Mouse (Mus musculus): ENCODE measurements at regions not wholly inside any gene's neighbourhood (a gene's known extent, or its start where the extent isn't known, plus 50 kb on each side); places are given as distances from the start of the nearest gene placed in this dataset.

DNA sequence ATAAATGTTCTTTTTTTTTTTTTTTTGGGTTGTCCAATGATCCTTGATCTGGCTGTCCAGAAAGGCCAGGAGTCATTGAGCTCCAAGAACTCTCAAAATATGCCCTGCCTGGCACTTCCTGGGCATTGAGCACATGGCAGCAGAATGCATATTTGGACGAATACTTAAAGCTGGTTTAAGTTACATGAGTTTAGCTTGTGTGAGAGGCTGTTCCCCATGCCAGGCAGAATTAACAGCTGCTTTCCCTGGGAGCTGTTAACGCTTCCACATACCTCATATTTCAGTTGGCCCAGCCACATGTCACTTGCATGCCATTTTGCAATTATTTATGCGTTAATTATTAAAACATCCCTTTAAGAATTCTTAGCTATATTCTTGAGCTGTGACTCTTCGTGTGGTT lies 56.6 kb upstream of the Ankfn1 start:
- Histone ChIP-seq H3K4me3 (ENCODE audit: low read depth, low read length) (no peak overlapping the region), H3K27me3 (replicated peaks; ENCODE audit: control insufficient read depth, insufficient read depth, low read length) (no peaks in the 10 kb centered on the region), H3K27ac (ENCODE audit: low read depth, low read length) (no peak overlapping the region), H3K9ac (ENCODE audit: low read length) (no peak overlapping the region), H3K4me1 (ENCODE audit: control insufficient read depth, insufficient read depth, low read length) (no peaks in the 10 kb centered on the region), H3K9me3 (replicated peaks; ENCODE audit: control insufficient read depth, low read length) (no peaks in the 10 kb centered on the region), H3K4me2 (ENCODE audit: low read length) (no peak overlapping the region), H3K36me3 (ENCODE audit: control insufficient read depth, insufficient read depth, low read length) (no peaks in the 10 kb centered on the region)
- 79% methylated on average over 4 of the region's 4 CpGs for WGBS
- ATAC-seq (no peak), DNase-seq (ENCODE audit: low spot score) (no peak)

DNA sequence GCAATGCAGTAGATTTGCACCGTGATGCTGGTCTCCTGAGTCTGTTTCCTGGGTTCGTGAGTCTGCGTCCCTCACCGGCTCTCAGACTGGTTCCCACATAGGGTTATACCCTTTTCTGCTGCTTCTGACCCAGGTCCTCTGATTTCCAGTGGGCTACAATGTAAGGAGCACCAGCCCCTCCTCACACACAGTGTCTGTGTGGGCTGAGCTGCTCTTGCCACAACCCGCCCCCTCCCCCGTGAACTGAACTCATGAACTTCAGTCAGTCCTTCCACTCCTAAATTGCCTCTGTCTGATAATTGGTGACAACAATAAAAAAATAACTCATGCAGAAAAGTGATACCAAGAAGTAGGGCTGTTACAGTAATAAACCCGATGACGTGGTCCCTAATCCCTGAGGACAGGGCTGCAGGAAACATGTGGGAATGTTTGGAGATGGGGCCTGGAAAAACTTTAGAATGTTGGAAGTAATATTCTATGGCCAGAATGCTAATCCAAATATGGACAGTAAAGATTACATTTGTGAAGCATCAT lies 54.2 kb upstream of the Ankfn1 start:
- H3K9me3 ChIP-seq (replicated peaks; ENCODE audit: control insufficient read depth, low read length) = no peaks in the 10 kb centered on the region
- whole genome bisulfite sequencing = 84% methylated on average over 8 of the region's 8 CpGs
- no peaks in the 10 kb centered on the region for H3K4me1 ChIP-seq (ENCODE audit: control insufficient read depth, insufficient read depth, low read length)

More for the DNA sequence above, 54.2 kb upstream of the Ankfn1 start:
- ATAC-seq (no peak), DNase-seq (ENCODE audit: low spot score) (no peak)
- Histone ChIP-seq H3K9ac (ENCODE audit: low read length) (no peak overlapping the region), H3K4me2 (ENCODE audit: low read length) (no peak overlapping the region), H3K4me3 (ENCODE audit: low read depth, low read length) (no peak overlapping the region), H3K27ac (ENCODE audit: low read depth, low read length) (no peak overlapping the region), H3K27me3 (replicated peaks; ENCODE audit: control insufficient read depth, insufficient read depth, low read length) (no peaks in the 10 kb centered on the region), H3K36me3 (ENCODE audit: control insufficient read depth, insufficient read depth, low read length) (no peaks in the 10 kb centered on the region)

Measured in forebrain, embryonic 14.5 days (tissue).